Mouse (Mus musculus): ENCODE measurements at regions not wholly inside any gene's neighbourhood (a gene's known extent, or its start where the extent isn't known, plus 50 kb on each side); places are given as distances from the start of the nearest gene placed in this dataset.
"Not testable (repeated sequence)": the region's sequence is repeated elsewhere in the genome, so short reads cannot be mapped to it uniquely, and the experiment has no call there.

DNA sequence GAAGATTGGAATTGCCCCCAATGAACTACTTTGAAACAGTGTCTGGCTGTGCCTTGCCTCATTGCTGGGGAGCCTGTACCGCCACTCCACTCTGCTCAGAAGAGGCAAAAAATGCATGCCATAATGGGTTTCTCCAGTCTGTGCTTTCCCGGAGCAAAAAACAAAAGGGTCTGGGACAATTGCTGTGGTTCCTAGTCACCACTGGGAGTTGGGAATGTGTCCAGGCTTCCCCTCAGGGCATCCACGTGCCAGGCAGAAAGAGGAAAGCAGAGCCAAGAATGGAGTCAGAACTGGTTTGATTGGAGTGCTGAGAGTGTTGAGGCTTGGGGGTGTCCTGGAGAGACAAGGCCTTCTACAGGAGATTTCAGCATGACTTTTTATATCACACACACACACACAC, 156.0 kb downstream of the Cbln4 start:
- H3K9ac ChIP-seq = no peak overlapping the region
- ATAC-seq (no peak), DNase-seq (peak; percentile 9)
- H3K27me3 ChIP-seq (ENCODE audit: insufficient read depth, low read length) = no peaks in the 10 kb centered on the region
- no peaks in the 10 kb centered on the region for H3K4me1 ChIP-seq (ENCODE audit: insufficient read depth)
- H3K9me3 ChIP-seq (ENCODE audit: low read length) = no peaks in the 10 kb centered on the region
- no peak overlapping the region for H3K4me2 ChIP-seq (ENCODE audit: low read depth)
- WGBS = 41% methylated on average over 3 of the region's 3 CpGs
- H3K36me3 ChIP-seq (ENCODE audit: insufficient read depth) = no peaks in the 10 kb centered on the region
- H3K27ac ChIP-seq (ENCODE audit: low read depth, low read length) = no peak overlapping the region
- H3K4me3 ChIP-seq (ENCODE audit: low read depth, low read length) = no peak overlapping the region
- TF ChIP-seq CTCF (IDR thresholded peaks at IDR 0.05; ENCODE audit: low read depth) = no peak

DNA sequence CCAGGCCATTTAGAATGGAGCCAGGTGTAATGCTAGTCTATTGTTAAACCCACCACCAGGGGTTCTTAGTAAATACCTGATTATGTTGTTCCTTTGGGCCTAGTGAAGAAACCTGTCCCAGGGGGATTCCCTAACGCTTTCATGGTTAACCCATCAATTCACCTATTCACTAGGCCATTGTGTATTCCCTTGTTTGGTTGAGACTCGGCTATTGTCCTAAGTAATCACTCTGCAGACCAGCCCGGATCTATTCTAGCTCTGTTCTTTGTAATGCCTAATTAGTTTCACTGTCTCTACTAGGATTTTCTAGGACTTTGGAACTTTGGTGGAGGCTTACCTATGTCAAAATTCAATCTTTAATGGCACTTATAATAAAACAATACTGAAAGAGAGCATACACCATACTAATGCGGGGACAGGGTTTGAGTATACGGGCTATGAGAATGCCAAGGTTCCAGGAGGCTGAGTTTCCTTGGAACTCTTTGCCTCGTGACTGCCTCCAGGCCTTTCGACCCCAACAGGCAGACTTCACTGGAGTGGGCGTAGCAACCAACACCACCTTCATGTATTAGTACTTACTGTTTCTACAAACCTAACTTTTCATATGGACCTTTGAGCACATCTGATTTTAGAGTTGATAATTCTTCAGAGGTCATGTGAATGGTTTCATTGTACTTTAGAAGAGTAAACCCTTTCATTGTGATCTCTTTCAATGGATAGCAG, 163.9 kb downstream of the Cbln4 start:
- not testable (repeated sequence) for DNase-seq; H3K27me3 ChIP-seq (ENCODE audit: insufficient read depth, low read length); ATAC-seq; H3K9ac ChIP-seq; H3K36me3 ChIP-seq (ENCODE audit: insufficient read depth); H3K4me3 ChIP-seq (ENCODE audit: low read depth, low read length); H3K9me3 ChIP-seq (ENCODE audit: low read length); H3K27ac ChIP-seq (ENCODE audit: low read depth, low read length); H3K4me1 ChIP-seq (ENCODE audit: insufficient read depth); H3K4me2 ChIP-seq (ENCODE audit: low read depth)
- WGBS = 63% methylated on average over 8 of the region's 8 CpGs

GRCm38 (mm10) chr2:171867550-171867949, 175.7 kb downstream of the Cbln4 start:
- Histone ChIP-seq H3K9me3 (ENCODE audit: low read length) (no peaks in the 10 kb centered on the region), H3K4me3 (ENCODE audit: low read depth, low read length) (no peak overlapping the region), H3K4me1 (ENCODE audit: insufficient read depth) (no peaks in the 10 kb centered on the region), H3K4me2 (ENCODE audit: low read depth) (no peak overlapping the region), H3K9ac (no peak overlapping the region), H3K36me3 (ENCODE audit: insufficient read depth) (no peaks in the 10 kb centered on the region), H3K27me3 (ENCODE audit: insufficient read depth, low read length) (no peaks in the 10 kb centered on the region; the same call in 1 of the 2 replicates), H3K27ac (ENCODE audit: low read depth, low read length) (no peak overlapping the region)
- 88% methylated on average over 3 of the region's 3 CpGs for WGBS
- ATAC-seq = no peak
- TF ChIP-seq CTCF (IDR thresholded peaks at IDR 0.05; ENCODE audit: low read depth) = no peak
- no peak for DNase-seq

DNA sequence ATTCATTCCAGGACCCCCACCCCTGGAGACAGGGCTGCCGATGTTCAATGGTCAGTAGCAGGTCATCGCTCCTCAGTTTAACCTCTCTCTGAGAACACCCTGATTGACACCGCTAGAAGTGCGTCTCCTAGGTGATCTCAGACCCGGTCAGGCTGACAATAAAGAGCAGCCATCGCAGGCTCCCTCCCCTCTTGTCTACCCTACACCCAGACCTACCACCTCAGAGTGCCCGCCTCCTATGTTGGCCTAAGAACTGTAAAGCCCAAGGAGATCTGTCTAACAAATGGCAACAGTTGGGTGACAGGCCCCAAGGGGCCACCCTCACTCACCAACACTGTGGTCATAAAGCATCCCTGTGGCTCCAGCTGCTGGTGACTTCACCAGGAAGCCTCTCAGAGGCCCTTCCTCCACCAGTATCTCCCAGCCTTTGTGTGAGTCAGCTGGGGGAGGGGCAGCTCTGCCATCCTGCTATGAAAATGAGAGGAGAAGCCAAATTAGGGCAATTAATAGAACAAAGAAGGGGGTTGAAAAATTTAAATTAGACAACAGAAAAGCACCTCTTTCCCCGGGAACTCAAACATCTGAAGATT, 178.8 kb downstream of the Cbln4 start:
- no peak for TF ChIP-seq CTCF (IDR thresholded peaks at IDR 0.05; ENCODE audit: low read depth)
- DNase-seq = peak; percentile 51
- no peaks in the 10 kb centered on the region for H3K9me3 ChIP-seq (ENCODE audit: low read length)
- H3K27ac ChIP-seq (ENCODE audit: low read depth, low read length) = no peak overlapping the region
- H3K9ac ChIP-seq = no peak overlapping the region
- H3K36me3 ChIP-seq (ENCODE audit: insufficient read depth) = no peaks in the 10 kb centered on the region
- no peaks in the 10 kb centered on the region for H3K4me1 ChIP-seq (ENCODE audit: insufficient read depth)
- no peak overlapping the region for H3K4me2 ChIP-seq (ENCODE audit: low read depth)
- ATAC-seq = peak; percentile 54; the same call in 1 of the 2 replicates
- no peaks in the 10 kb centered on the region; the same call in 1 of the 2 replicates for H3K27me3 ChIP-seq (ENCODE audit: insufficient read depth, low read length)
- WGBS = 80% methylated on average over 8 of the region's 8 CpGs
- no peak overlapping the region for H3K4me3 ChIP-seq (ENCODE audit: low read depth, low read length)

- Histone ChIP-seq H3K4me2 (ENCODE audit: low read depth) (no peak overlapping the region), H3K27ac (ENCODE audit: low read depth, low read length) (no peak overlapping the region), H3K4me1 (ENCODE audit: insufficient read depth) (no peaks in the 10 kb centered on the region), H3K27me3 (ENCODE audit: insufficient read depth, low read length) (no peaks in the 10 kb centered on the region; the same call in 1 of the 2 replicates), H3K4me3 (ENCODE audit: low read depth, low read length) (no peak overlapping the region), H3K9me3 (ENCODE audit: low read length) (no peaks in the 10 kb centered on the region), H3K36me3 (ENCODE audit: insufficient read depth) (no peaks in the 10 kb centered on the region), H3K9ac (no peak overlapping the region)
- ATAC-seq = no peak; the same call in 1 of the 2 replicates
- peak; percentile 28 for DNase-seq
- no peak for TF ChIP-seq CTCF (IDR thresholded peaks at IDR 0.05; ENCODE audit: low read depth)
- WGBS = 88% methylated on average over 2 of the region's 2 CpGs
Measured at GRCm38 (mm10) chr2:171862626-171863025, 180.6 kb downstream of the Cbln4 start.

GRCm38 (mm10) chr2:171858894-171859293, 184.4 kb downstream of the Cbln4 start:
- WGBS = 71% methylated on average over 5 of the region's 5 CpGs
- H3K4me1 ChIP-seq (ENCODE audit: insufficient read depth) = no peaks in the 10 kb centered on the region

DNA sequence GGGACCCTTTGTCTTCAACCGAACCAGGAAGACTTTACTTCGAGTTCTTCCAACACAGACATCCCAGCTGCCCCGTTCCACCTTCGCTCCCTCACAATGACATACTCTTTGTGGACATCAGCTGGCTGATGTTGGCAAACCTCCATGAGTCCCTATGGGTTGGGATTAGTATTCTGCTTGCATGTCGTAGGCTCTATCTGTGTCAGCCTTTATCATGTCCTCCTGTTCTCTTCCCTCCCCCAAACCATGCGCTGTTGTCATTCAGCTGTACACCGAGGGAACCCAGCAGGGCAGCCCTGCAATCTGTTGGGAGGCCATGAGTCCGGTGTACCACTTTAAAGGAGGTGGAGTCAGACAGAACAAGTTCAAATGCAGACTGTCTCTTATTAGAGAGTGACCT, 186.8 kb downstream of the Cbln4 start:
- no peaks in the 10 kb centered on the region for H3K36me3 ChIP-seq (ENCODE audit: insufficient read depth)
- H3K4me2 ChIP-seq (ENCODE audit: low read depth) = no peak overlapping the region
- H3K27me3 ChIP-seq (ENCODE audit: insufficient read depth, low read length) = no peaks in the 10 kb centered on the region
- DNase-seq (no peak), ATAC-seq (peak; percentile 20; the same call in 1 of the 2 replicates)
- TF ChIP-seq CTCF (IDR thresholded peaks at IDR 0.05; ENCODE audit: low read depth) = no peak
- H3K9ac ChIP-seq = no peak overlapping the region
- no peak overlapping the region for H3K27ac ChIP-seq (ENCODE audit: low read depth, low read length)
- WGBS = 52% methylated on average over 8 of the region's 8 CpGs
- no peaks in the 10 kb centered on the region for H3K9me3 ChIP-seq (ENCODE audit: low read length)
- H3K4me3 ChIP-seq (ENCODE audit: low read depth, low read length) = no peak overlapping the region
- H3K4me1 ChIP-seq (ENCODE audit: insufficient read depth) = no peaks in the 10 kb centered on the region

More at GRCm38 (mm10) chr2:171858894-171859293, 184.4 kb downstream of the Cbln4 start:
- TF ChIP-seq CTCF (IDR thresholded peaks at IDR 0.05; ENCODE audit: low read depth) = no peak
- Histone ChIP-seq H3K9ac (no peak overlapping the region), H3K36me3 (ENCODE audit: insufficient read depth) (no peaks in the 10 kb centered on the region), H3K4me3 (ENCODE audit: low read depth, low read length) (no peak overlapping the region), H3K9me3 (ENCODE audit: low read length) (no peaks in the 10 kb centered on the region), H3K4me2 (ENCODE audit: low read depth) (no peak overlapping the region), H3K27me3 (ENCODE audit: insufficient read depth, low read length) (no peaks in the 10 kb centered on the region), H3K27ac (ENCODE audit: low read depth, low read length) (no peak overlapping the region)
- ATAC-seq (no peak), DNase-seq (no peak)
